Mouse (Mus musculus) forebrain, embryonic 13.5 days (tissue): Measurements from ENCODE around the gene Plekha7. TPM values are rescaled to one million over a fixed set of nuclear protein-coding genes. Genes with fewer than 3 reads are reported as not detected.

Experiments used
- ATAC-seq: fragments of 200-750 bp; cut with Nextera tagmentation; 2 replicates; pipeline ENCODE4 v1.8.0; 2017
- H3K27ac ChIP-seq: fragments of 300-500 bp; sonication (generic); 2 replicates; pipeline ENCODE4 v1.5.1; 2015; ENCODE audit warnings: inconsistent platforms, mild to moderate bottlenecking, moderate library complexity
- H3K27me3 ChIP-seq: fragments of 300-500 bp; sonication (generic); 2 replicates; pipeline ENCODE4 v1.6.1; 2015; ENCODE audit warnings: mild to moderate bottlenecking, inconsistent platforms
- H3K36me3 ChIP-seq: fragments of 300-500 bp; sonication (generic); 2 replicates; pipeline ENCODE4 v1.6.1; 2015; ENCODE audit warnings: mild to moderate bottlenecking, inconsistent platforms; ENCODE audit not compliant: poor library complexity, severe bottlenecking
- H3K4me1 ChIP-seq: fragments of 300-500 bp; sonication (generic); 2 replicates; pipeline ENCODE4 v1.6.1; 2015; ENCODE audit warnings: inconsistent platforms
- H3K4me2 ChIP-seq: fragments of 300-500 bp; sonication (generic); 2 replicates; pipeline ENCODE4 v1.6.1; 2015; ENCODE audit warnings: inconsistent platforms, mild to moderate bottlenecking, moderate library complexity
- H3K4me3 ChIP-seq: fragments of 300-500 bp; sonication (generic); 2 replicates; pipeline ENCODE4 v1.5.1; 2015; ENCODE audit warnings: mild to moderate bottlenecking, inconsistent platforms
- H3K9ac ChIP-seq: fragments of 300-500 bp; sonication (generic); 2 replicates; pipeline ENCODE4 v1.6.1; 2015; ENCODE audit warnings: mild to moderate bottlenecking, inconsistent platforms
- H3K9me3 ChIP-seq: fragments of 300-500 bp; sonication (generic); replicated peaks from 2 replicates; pipeline ENCODE4 v1.6.1; 2016; ENCODE audit warnings: inconsistent platforms
- WGBS: fragments of 180-500 bp; shearing (Covaris S2); methylation state at CpG from one replicate; pipeline ENCODE4 v1.1.7; 2015; 5-methylcytosine and 5-hydroxymethylcytosine counted together
- polyA plus RNA-seq: library from polyadenylated mRNA; unstranded; fragments of >200 nt; fragmentation: Nextera tagmentation; extraction: Ambion mirVana; gene quantifications from 2 replicates; pipeline ENCODE4 v1.2.1, GENCODE M21; 2015

Plekha7 gene
- polyA plus RNA-seq, 1 experiment from 2014 or later, result 13.1 TPM

DNA sequence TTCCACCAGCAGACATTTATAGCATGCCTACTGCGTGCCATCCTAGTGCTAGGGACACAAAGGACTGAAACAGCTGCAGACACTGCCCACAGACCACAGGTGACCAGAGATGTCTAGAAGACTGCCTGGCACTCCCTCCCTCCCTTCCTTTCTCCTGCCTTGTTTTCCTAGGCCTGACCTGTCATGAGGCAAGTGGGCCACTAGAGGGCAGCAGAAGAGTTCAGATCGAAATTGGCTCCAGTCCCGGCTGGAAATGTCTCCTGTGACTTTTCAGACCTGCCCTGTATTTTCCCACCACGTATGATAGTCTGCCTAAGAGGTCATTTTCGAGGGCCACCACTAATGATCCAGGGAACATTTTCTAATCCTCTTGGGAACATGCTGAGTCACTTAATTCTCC is 176.1 kb downstream of the Plekha7 start:
- Histone ChIP-seq H3K36me3 (peaks cover 26% of the 10 kb centered on the region; the same call in 1 of the 2 replicates), H3K4me3 (no peak overlapping the region), H3K4me1 (peaks cover 13% of the 10 kb centered on the region; the same call in 1 of the 2 replicates), H3K9ac (no peak overlapping the region), H3K9me3 (no peaks in the 10 kb centered on the region), H3K27me3 (no peaks in the 10 kb centered on the region), H3K27ac (peak overlapping the region; percentile 54), H3K4me2 (no peak overlapping the region)
- peak; percentile 58; the same call in 1 of the 2 replicates for ATAC-seq
- WGBS, result 3% methylated on average over 5 of the region's 5 CpGs

DNA sequence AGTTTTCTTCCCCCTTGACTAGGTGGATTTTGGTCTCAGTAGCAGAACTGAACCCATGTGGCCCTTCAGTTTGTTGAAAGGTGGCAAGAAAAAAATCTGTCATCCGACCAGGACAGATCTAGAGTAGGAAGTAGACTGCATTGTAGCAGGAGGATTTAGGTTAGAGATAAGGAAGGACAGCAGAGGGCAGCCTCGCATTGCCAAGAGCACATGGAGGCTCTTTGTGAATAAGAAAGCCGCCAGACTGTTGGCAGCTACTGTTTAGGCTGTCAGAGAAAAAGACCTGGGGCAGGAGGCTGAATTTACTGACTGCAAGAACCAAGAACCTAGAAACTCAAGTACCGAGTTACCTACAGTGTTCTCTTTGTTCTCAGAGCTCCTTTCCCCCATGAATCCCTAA is 176.8 kb downstream of the Plekha7 start:
- no peak overlapping the region for H3K4me2 ChIP-seq
- no peak overlapping the region for H3K4me3 ChIP-seq
- H3K27ac ChIP-seq, result peak overlapping the region; percentile 54
- H3K4me1 ChIP-seq, result peaks cover 13% of the 10 kb centered on the region; the same call in 1 of the 2 replicates
- H3K9me3 ChIP-seq, result no peaks in the 10 kb centered on the region
- H3K27me3 ChIP-seq, result no peaks in the 10 kb centered on the region
- H3K36me3 ChIP-seq, result peaks cover 19% of the 10 kb centered on the region; the same call in 1 of the 2 replicates
- 24% methylated on average over 4 of the region's 4 CpGs for WGBS
- H3K9ac ChIP-seq, result no peak overlapping the region
- ATAC-seq, result peak; percentile 57; the same call in 1 of the 2 replicates

DNA sequence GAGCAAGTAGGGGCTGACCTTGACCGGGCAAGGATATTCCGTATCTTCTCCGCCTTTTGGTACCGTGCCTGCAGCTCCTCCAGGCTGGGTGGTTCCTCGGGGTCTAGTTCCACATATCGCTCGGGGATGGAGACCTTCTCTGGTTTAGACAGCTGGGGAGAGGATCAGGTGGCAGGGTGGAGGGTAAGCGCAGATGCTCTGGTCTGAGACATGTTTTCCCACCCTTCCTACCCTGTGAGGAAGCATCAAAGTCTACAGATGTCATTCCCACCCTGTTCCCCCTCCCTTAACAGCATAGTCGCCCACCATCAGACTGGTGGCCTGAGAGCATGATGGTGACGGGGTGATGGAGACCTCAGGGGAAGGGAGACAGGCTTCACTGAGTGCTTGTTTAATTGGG is 178.8 kb downstream of the Plekha7 start:
- Histone ChIP-seq H3K27me3 (no peaks in the 10 kb centered on the region), H3K36me3 (peaks cover 13% of the 10 kb centered on the region; the same call in 1 of the 2 replicates), H3K27ac (no peak overlapping the region), H3K9ac (no peak overlapping the region), H3K4me2 (no peak overlapping the region), H3K4me1 (peaks cover 13% of the 10 kb centered on the region; the same call in 1 of the 2 replicates), H3K9me3 (no peaks in the 10 kb centered on the region), H3K4me3 (no peak overlapping the region)
- no peak for ATAC-seq
- 94% methylated on average over 10 of the region's 10 CpGs for whole genome bisulfite sequencing

DNA sequence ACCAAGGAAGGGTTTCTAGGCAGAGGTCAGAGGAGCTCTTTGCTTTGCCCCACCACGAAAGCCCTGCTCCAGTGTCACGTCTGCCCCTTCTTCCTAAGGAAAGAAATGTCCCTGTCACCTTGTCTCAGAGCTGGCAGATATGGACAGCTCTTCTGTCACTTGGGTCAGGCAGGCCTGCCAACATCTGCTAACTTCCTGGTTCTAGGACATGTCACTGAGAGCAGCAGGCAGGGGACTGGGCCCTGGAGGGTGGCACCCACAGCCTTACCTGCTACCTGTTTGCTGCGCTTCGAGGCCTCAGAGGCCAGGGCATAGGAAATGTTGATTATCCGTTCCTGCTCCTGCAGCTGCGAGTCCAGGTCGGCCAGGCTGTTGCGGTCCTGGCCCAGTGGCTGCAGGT is 179.9 kb downstream of the Plekha7 start:
- Histone ChIP-seq H3K4me1 (peaks cover 13% of the 10 kb centered on the region; the same call in 1 of the 2 replicates), H3K4me3 (no peak overlapping the region), H3K4me2 (no peak overlapping the region), H3K9me3 (no peaks in the 10 kb centered on the region), H3K27me3 (no peaks in the 10 kb centered on the region), H3K27ac (no peak overlapping the region), H3K36me3 (peaks cover 13% of the 10 kb centered on the region; the same call in 1 of the 2 replicates), H3K9ac (no peak overlapping the region)
- ATAC-seq, result no peak
- 90% methylated on average over 8 of the region's 8 CpGs for WGBS

DNA sequence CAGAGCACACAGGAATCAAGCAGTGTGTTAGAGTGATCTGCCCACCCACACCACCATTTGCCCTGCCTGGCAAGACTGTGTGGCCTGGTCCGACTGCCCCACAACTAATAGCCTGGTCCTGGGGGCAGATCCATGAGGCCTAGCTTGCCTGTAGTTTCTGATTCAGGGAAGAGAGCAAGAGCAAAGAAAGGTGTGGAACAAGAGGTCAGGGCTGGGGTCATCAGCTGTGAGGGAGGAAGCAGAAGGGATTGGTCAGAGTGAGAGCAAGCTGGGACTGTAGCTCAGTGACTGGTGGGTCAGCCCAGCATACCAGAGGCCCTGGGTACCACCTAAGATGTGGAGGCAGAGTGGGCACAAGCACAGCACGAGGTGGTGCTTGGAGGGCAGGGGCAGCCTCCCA is 181.1 kb downstream of the Plekha7 start:
- H3K4me2 ChIP-seq, result no peak overlapping the region
- no peak overlapping the region for H3K27ac ChIP-seq
- peaks cover 13% of the 10 kb centered on the region; the same call in 1 of the 2 replicates for H3K36me3 ChIP-seq
- no peaks in the 10 kb centered on the region for H3K27me3 ChIP-seq
- no peaks in the 10 kb centered on the region for H3K9me3 ChIP-seq
- H3K9ac ChIP-seq, result no peak overlapping the region
- H3K4me1 ChIP-seq, result peaks cover 18% of the 10 kb centered on the region
- 92% methylated on average over 2 of the region's 2 CpGs for WGBS
- no peak for ATAC-seq
- H3K4me3 ChIP-seq, result no peak overlapping the region

DNA sequence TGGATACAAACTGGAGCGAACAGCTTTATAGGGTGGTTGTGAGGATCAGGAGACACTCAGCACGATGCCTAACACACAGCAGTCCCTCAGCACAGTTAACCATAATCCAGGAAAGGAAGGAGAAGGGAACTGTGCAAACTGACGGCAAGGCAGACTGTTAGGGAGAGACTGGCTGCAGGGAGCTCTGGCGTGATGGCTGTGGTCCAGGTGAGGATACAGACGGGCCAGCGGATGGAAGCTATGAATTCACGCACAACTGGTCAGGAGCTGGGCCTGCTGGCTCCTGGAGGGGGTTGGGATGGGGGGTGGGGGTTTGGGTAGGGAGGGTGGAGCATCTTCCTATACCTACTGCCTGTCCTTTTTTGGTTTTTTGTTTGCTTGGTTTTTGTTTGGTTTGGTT is 182.5 kb downstream of the Plekha7 start:
- H3K9ac ChIP-seq, result no peak overlapping the region
- H3K4me2 ChIP-seq, result no peak overlapping the region
- WGBS, result 80% methylated on average over 7 of the region's 7 CpGs
- H3K9me3 ChIP-seq, result no peaks in the 10 kb centered on the region
- H3K27ac ChIP-seq, result no peak overlapping the region
- ATAC-seq, result no peak
- no peaks in the 10 kb centered on the region for H3K27me3 ChIP-seq
- H3K4me1 ChIP-seq, result peaks cover 21% of the 10 kb centered on the region
- peaks cover 13% of the 10 kb centered on the region; the same call in 1 of the 2 replicates for H3K36me3 ChIP-seq
- no peak overlapping the region for H3K4me3 ChIP-seq

DNA sequence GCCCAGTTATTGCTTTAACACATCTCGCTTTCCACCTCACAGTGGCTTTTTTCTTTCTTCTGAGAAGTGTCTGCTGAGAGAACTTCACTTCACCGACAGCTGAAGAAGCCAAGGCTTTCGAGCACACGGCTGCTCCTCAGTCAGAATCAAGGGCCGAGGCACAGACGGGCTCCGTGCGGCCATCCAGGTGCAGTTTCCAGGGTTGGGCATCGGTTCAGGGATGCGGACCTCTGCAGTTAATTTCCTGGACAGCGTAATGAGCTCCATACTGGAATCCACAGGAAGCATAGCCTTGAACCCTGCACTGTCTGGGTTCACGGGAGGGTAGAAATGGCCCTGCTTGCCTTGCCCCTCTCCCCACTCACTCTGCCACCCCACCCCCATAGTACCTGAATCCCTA is 184.1 kb downstream of the Plekha7 start:
- Histone ChIP-seq H3K9ac (no peak overlapping the region), H3K9me3 (no peaks in the 10 kb centered on the region), H3K4me1 (peaks cover 21% of the 10 kb centered on the region), H3K4me3 (no peak overlapping the region), H3K27ac (no peak overlapping the region), H3K36me3 (peaks cover 13% of the 10 kb centered on the region; the same call in 1 of the 2 replicates), H3K27me3 (no peaks in the 10 kb centered on the region), H3K4me2 (no peak overlapping the region)
- WGBS, result 88% methylated on average over 12 of the region's 12 CpGs
- ATAC-seq, result no peak

DNA sequence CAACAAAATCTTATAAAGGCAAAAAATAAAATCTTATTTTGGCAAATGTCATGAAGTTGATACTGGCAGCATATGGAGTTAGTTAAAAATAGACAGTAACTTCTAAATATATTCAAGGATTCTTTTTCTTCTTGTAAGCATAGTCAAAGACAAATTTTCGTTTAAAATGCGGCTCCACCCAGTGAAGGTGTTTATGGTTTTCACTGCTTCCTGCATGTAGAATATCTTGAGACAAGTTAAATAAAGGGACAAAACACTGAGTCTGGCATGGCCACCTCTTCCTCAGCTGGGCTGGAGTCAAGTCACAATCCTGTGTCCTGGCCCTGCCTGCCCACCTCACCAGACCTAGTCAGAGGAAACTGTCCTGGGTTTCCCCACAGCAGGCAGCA is 184.6 kb downstream of the Plekha7 start:
- no peak overlapping the region for H3K9ac ChIP-seq
- H3K4me2 ChIP-seq, result no peak overlapping the region
- WGBS, result 87% methylated on average over 2 of the region's 2 CpGs
- H3K4me3 ChIP-seq, result no peak overlapping the region
- H3K4me1 ChIP-seq, result peaks cover 21% of the 10 kb centered on the region
- H3K27me3 ChIP-seq, result no peaks in the 10 kb centered on the region
- ATAC-seq, result no peak
- H3K36me3 ChIP-seq, result peaks cover 11% of the 10 kb centered on the region; the same call in 1 of the 2 replicates
- H3K9me3 ChIP-seq, result no peaks in the 10 kb centered on the region
- no peak overlapping the region for H3K27ac ChIP-seq

DNA sequence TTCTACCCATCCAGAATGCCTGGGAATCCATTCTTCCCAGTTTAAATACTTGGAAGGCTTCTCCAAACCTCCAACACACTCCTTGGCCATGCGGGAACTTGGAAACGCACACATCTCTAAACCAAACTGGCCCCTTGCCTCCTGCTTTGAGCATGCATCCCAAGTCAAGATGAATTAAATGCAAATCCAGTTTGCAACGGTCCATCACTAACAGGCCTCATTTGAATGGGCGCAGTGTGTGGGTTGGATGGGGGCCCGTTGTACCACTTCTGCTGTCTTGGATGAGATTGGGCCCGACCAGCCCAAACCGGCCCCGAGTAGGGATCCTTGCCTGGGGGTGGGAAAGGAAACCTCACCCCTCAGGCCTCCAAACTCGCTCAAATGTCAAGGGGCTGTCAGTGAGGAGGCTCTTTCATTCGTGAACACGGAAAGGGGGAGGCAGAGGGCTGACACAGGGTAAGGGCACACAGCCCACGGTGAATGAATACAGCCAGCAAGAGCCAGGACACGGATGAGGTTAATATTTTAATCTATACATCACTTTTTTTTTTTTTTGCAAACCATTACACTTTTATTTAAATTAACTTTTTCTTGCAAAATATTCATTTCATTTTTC is 185.1 kb downstream of the Plekha7 start:
- no peak overlapping the region for H3K9ac ChIP-seq
- WGBS, result 45% methylated on average over 13 of the region's 13 CpGs
- H3K27me3 ChIP-seq, result no peaks in the 10 kb centered on the region
- peaks cover 6% of the 10 kb centered on the region; the same call in 1 of the 2 replicates for H3K36me3 ChIP-seq
- ATAC-seq, result peak; percentile 80
- no peaks in the 10 kb centered on the region for H3K9me3 ChIP-seq
- H3K4me2 ChIP-seq, result no peak overlapping the region
- H3K27ac ChIP-seq, result peak overlapping the region; percentile 14; the same call in 1 of the 2 replicates
- H3K4me1 ChIP-seq, result peaks cover 21% of the 10 kb centered on the region
- H3K4me3 ChIP-seq, result no peak overlapping the region

DNA sequence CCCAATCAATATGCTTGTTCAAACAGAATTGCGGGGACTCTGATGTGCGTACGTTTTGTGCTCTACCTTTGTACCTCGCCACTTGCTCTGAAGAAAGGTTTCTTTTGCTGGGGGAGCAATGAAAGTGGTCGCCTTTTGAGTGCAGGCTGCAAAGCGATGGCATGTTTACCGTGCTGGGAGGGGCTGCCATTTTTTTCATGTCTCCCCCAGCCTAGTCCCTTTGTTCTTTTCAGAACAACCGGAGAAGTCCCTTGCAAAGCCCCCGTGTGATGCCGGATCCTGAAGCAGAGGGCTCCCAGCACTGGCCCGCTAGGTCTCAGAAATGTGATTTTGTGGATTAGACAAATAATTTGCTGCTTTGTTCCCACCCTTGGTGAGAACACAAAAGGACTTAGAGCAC is 187.0 kb downstream of the Plekha7 start:
- peak; percentile 12; the same call in 1 of the 2 replicates for ATAC-seq
- no peak overlapping the region for H3K4me3 ChIP-seq
- H3K9me3 ChIP-seq, result no peaks in the 10 kb centered on the region
- no peak overlapping the region for H3K27ac ChIP-seq
- H3K36me3 ChIP-seq, result 0 out of 2 replicates have a peak, but pooled peaks cover 6% of the 10 kb centered on the region
- no peak overlapping the region for H3K4me2 ChIP-seq
- H3K9ac ChIP-seq, result no peak overlapping the region
- no peaks in the 10 kb centered on the region for H3K27me3 ChIP-seq
- 6% methylated on average over 11 of the region's 11 CpGs for WGBS
- H3K4me1 ChIP-seq, result peaks cover 21% of the 10 kb centered on the region

DNA sequence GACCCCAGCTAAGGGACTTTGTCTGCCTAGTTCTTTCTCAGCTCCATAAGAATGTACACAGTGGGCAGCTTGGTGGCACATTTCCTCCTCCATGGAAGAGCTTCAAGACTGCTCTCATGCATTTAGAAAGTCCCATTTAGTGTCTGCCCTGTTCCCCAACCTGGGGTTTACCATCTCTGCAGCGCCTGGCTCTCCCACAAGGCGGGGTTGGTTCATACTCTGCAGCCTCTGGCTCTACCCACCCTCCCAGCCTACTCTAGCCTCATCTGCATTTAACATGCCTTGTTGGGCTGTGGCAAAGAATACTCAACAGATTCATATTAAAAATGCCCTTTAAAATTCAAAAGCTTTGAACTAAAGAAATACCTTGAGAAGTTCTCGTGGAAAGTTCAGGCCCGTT is 187.4 kb downstream of the Plekha7 start:
- no peak overlapping the region for H3K4me2 ChIP-seq
- no peaks in the 10 kb centered on the region for H3K27me3 ChIP-seq
- H3K9me3 ChIP-seq, result no peaks in the 10 kb centered on the region
- H3K4me1 ChIP-seq, result peaks cover 21% of the 10 kb centered on the region
- no peak overlapping the region for H3K27ac ChIP-seq
- H3K4me3 ChIP-seq, result no peak overlapping the region
- no peak for ATAC-seq
- 0 out of 2 replicates have a peak, but pooled peaks cover 6% of the 10 kb centered on the region for H3K36me3 ChIP-seq
- no peak overlapping the region for H3K9ac ChIP-seq
- 50% methylated on average over 4 of the region's 4 CpGs for WGBS

DNA sequence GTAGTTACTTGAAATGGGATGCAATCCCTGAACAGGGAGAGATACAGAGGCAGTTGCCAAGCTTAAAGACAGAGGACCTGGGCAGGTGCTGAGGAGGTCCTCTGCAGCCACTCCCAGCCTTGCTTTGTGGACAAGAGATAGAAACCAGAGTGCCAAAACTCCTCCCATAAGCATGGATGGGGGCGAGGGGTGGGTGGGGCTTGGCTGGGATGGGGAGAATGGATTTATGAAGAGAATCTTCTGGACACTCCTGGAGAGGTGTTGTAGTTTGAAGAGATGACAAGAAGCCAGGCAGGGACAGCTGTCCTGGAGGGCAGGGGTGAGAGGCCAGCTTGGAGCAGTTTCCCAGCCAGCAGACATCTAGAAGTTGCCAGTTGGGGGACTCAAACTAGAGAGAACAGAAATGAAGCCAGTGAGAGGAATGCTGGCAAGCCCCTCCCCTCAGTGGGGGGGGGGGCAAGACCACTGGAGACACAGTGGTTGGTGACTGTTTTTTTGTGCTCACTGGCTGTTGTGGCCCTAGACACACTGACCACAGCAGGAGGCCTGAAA is 188.8 kb downstream of the Plekha7 start:
- no peak overlapping the region for H3K27ac ChIP-seq
- no peaks in the 10 kb centered on the region for H3K9me3 ChIP-seq
- no peak overlapping the region for H3K9ac ChIP-seq
- 70% methylated on average over 1 of the region's 1 CpGs for WGBS
- H3K4me2 ChIP-seq, result no peak overlapping the region
- peaks cover 21% of the 10 kb centered on the region for H3K4me1 ChIP-seq
- H3K36me3 ChIP-seq, result 0 out of 2 replicates have a peak, but pooled peaks cover 3% of the 10 kb centered on the region
- no peak overlapping the region for H3K4me3 ChIP-seq
- no peak for ATAC-seq
- no peaks in the 10 kb centered on the region for H3K27me3 ChIP-seq
